Comparison of ENCODE assay signal across 12 mouse cellular contexts in genomic region chr7:19054777-19055076, GRCm38 (mm10). TPM values are rescaled to one million over a fixed set of nuclear protein-coding genes. Genes with fewer than 3 reads are reported as not detected.
DNase-seq lines count a peak whose midpoint lies in the region; ATAC-seq and TF ChIP-seq lines count a peak whose summit lies in the region.
"Had no signal": no experiment of that assay in that cellular context is flagged by ENCODE, and none has a peak within 500 bp of the region (broad histone marks: within the 10 kb centered on the region; RNA-seq: fewer than 3 reads in every experiment).

No protein-coding gene starts in this region.

- 62% methylated on average over 9 of the region's 9 CpGs for WGBS in intestine, embryonic 14.5 days
- 77% methylated on average over 9 of the region's 9 CpGs for WGBS in intestine, postnatal 0 days
- 68% methylated on average over 9 of the region's 9 CpGs for WGBS in forebrain, embryonic 10.5 days
- WGBS in hindbrain, postnatal 0 days, result 68% methylated on average over 9 of the region's 9 CpGs
- WGBS in neural tube, embryonic 12.5 days, result 65% methylated on average over 9 of the region's 9 CpGs

- H3K4me1 ChIP-seq in intestine, embryonic 14.5 days (replicated peaks; ENCODE audit: control insufficient read depth, insufficient read depth, low read length), result no peaks in the 10 kb centered on the region; the same call in 1 of the 2 replicates
- no peaks in the 10 kb centered on the region for H3K4me1 ChIP-seq in intestine, postnatal 0 days (replicated peaks; ENCODE audit: control insufficient read depth, insufficient read depth, low read length)
- peaks cover 14% of the 10 kb centered on the region for H3K4me1 ChIP-seq in forebrain, embryonic 10.5 days
- H3K4me1 ChIP-seq in hindbrain, postnatal 0 days (ENCODE audit: insufficient read depth, low read length), result no peaks in the 10 kb centered on the region
- H3K4me1 ChIP-seq in neural tube, embryonic 12.5 days, result peaks cover 11% of the 10 kb centered on the region

- H3K9ac ChIP-seq in intestine, embryonic 14.5 days (ENCODE audit: low read length), result no peak overlapping the region
- no peak overlapping the region for H3K9ac ChIP-seq in intestine, postnatal 0 days (ENCODE audit: low read depth, low read length)
- peak overlapping the region; percentile 22; the same call in 1 of the 2 replicates for H3K9ac ChIP-seq in hindbrain, postnatal 0 days (replicated peaks; ENCODE audit: low read length)
- 0 out of 2 replicates have a peak overlapping the region, but pooled peaks have one; percentile 29 for H3K9ac ChIP-seq in neural tube, embryonic 12.5 days

- H3K4me3 ChIP-seq in intestine, embryonic 14.5 days (ENCODE audit: low read depth, low read length), result no peak overlapping the region
- H3K4me3 ChIP-seq in intestine, postnatal 0 days (ENCODE audit: low read depth, low read length), result no peak overlapping the region
- H3K4me3 ChIP-seq in forebrain, embryonic 10.5 days, result peak overlapping the region; percentile 42
- H3K4me3 ChIP-seq in hindbrain, postnatal 0 days (ENCODE audit: low read length), result 0 out of 2 replicates have a peak overlapping the region, but pooled peaks have one; percentile 7
- peak overlapping the region; percentile 18; the same call in 1 of the 2 replicates for H3K4me3 ChIP-seq in neural tube, embryonic 12.5 days

- no peak for TF ChIP-seq CTCF in intestine, postnatal 0 days (IDR thresholded peaks at IDR 0.05; ENCODE audit: low read depth)
- no peak for TF ChIP-seq CTCF in hindbrain, postnatal 0 days (IDR thresholded peaks at IDR 0.05; ENCODE audit: low read depth)

- no peaks in the 10 kb centered on the region for H3K9me3 ChIP-seq in intestine, embryonic 14.5 days (ENCODE audit: control insufficient read depth, low read length)
- H3K9me3 ChIP-seq in intestine, postnatal 0 days (ENCODE audit: control insufficient read depth), result no peaks in the 10 kb centered on the region
- H3K9me3 ChIP-seq in forebrain, embryonic 10.5 days, result no peaks in the 10 kb centered on the region; the same call in 1 of the 2 replicates
- H3K9me3 ChIP-seq in hindbrain, postnatal 0 days (ENCODE audit: low read length), result no peaks in the 10 kb centered on the region
- no peaks in the 10 kb centered on the region for H3K9me3 ChIP-seq in neural tube, embryonic 12.5 days

- H3K36me3 ChIP-seq in intestine, embryonic 14.5 days (ENCODE audit: control insufficient read depth, insufficient read depth, low read length), result peaks cover 38% of the 10 kb centered on the region
- peaks cover 37% of the 10 kb centered on the region for H3K36me3 ChIP-seq in intestine, postnatal 0 days (ENCODE audit: control insufficient read depth, insufficient read depth)
- peaks cover 63% of the 10 kb centered on the region for H3K36me3 ChIP-seq in forebrain, embryonic 10.5 days (replicated peaks)
- H3K36me3 ChIP-seq in hindbrain, postnatal 0 days (ENCODE audit: insufficient read depth, low read length), result peaks cover 13% of the 10 kb centered on the region
- peaks cover 31% of the 10 kb centered on the region for H3K36me3 ChIP-seq in neural tube, embryonic 12.5 days

- no peak for ATAC-seq in intestine, embryonic 14.5 days (replicated peaks; ENCODE audit: low FRiP score, low TSS enrichment, low read depth)
- ATAC-seq in intestine, postnatal 0 days, result no peak
- peak; percentile 43 for ATAC-seq in hindbrain, postnatal 0 days
- no peak for ATAC-seq in neural tube, embryonic 12.5 days (ENCODE audit: low FRiP score, low read depth)
- ATAC-seq in erythroid progenitor cell, adult 5-6 weeks (replicated peaks; ENCODE audit: low FRiP score, poor library complexity, severe bottlenecking), result no peak

- DNase-seq in intestine, embryonic 14.5 days (ENCODE audit: low spot score), result no peak
- DNase-seq in forebrain, embryonic 10.5 days (ENCODE audit: extremely low spot score, low spot score), result no peak
- DNase-seq in hindbrain, postnatal 0 days (ENCODE audit: low spot score), result no peak
- no peak for DNase-seq in right cerebral cortex, postnatal 14 days
- no peak for DNase-seq in urinary bladder, adult 2 months (ENCODE audit: low spot score)
- DNase-seq: lung, postnatal 36 days had no signal

- H3K27ac ChIP-seq in intestine, embryonic 14.5 days (ENCODE audit: low read depth), result no peak overlapping the region
- H3K27ac ChIP-seq in intestine, postnatal 0 days (ENCODE audit: low read depth, low read length), result no peak overlapping the region
- H3K27ac ChIP-seq in forebrain, embryonic 10.5 days, result peak overlapping the region; percentile 67; the same call in 1 of the 2 replicates
- no peak overlapping the region for H3K27ac ChIP-seq in hindbrain, postnatal 0 days
- H3K27ac ChIP-seq in neural tube, embryonic 12.5 days, result no peak overlapping the region

- H3K27me3 ChIP-seq in intestine, embryonic 14.5 days (replicated peaks; ENCODE audit: control insufficient read depth, insufficient read depth, low read length), result no peaks in the 10 kb centered on the region
- H3K27me3 ChIP-seq in intestine, postnatal 0 days (replicated peaks; ENCODE audit: control insufficient read depth, insufficient read depth, low read length), result no peaks in the 10 kb centered on the region
- H3K27me3 ChIP-seq in forebrain, embryonic 10.5 days (ENCODE audit: poor library complexity, severe bottlenecking), result no peaks in the 10 kb centered on the region
- H3K27me3 ChIP-seq in hindbrain, postnatal 0 days (ENCODE audit: insufficient read depth, low read length), result no peaks in the 10 kb centered on the region
- H3K27me3 ChIP-seq in neural tube, embryonic 12.5 days (replicated peaks), result no peaks in the 10 kb centered on the region

- peak overlapping the region; percentile 28 for H3K4me2 ChIP-seq in intestine, embryonic 14.5 days (ENCODE audit: low read length)
- no peak overlapping the region for H3K4me2 ChIP-seq in intestine, postnatal 0 days (replicated peaks; ENCODE audit: low read depth)
- H3K4me2 ChIP-seq in hindbrain, postnatal 0 days (ENCODE audit: low read depth, low read length), result peak overlapping the region; percentile 50
- peak overlapping the region; percentile 59 for H3K4me2 ChIP-seq in neural tube, embryonic 12.5 days (replicated peaks)

RNA-seq across cellular contexts. Expression of gene Rsph6a, which starts 0.2 kb away (rescaled TPM):
- polyA plus RNA-seq in intestine, embryonic 14.5 days (2014; fragmentation: Nextera tagmentation; extraction: Ambion mirVana), result not detected in 2 replicates
- polyA plus RNA-seq in intestine, postnatal 0 days (2015; fragmentation: Nextera tagmentation; extraction: Ambion mirVana), result not detected in 2 replicates
- not detected in 2 replicates for polyA plus RNA-seq in forebrain, embryonic 10.5 days (2016; fragmentation: Nextera tagmentation; extraction: Ambion mirVana)
- not detected in 2 replicates for total RNA-seq in hindbrain, postnatal 0 days (2014; rRNA removed)
- 0.19 and 0.44 TPM in 2 replicates for polyA plus RNA-seq in hindbrain, postnatal 0 days (2015; fragmentation: Nextera tagmentation; extraction: Ambion mirVana)
- polyA plus RNA-seq in neural tube, embryonic 12.5 days (2016; fragmentation: Nextera tagmentation; extraction: Ambion mirVana), result not detected in 2 replicates
- total RNA-seq in erythroid progenitor cell, adult 5-6 weeks (2015; ENCODE audit: low replicate concordance), result not detected in 2 replicates
- total RNA-seq in erythroid progenitor cell, adult 5-6 weeks (2017; ENCODE audit: low replicate concordance), result not detected in 2 replicates
- 0.03 TPM in 1 of 2 replicates, not detected in the other for polyA plus RNA-seq in urinary bladder, adult 2 months (2012; rRNA removed)
- total RNA-seq: heart, adult 8-10 months had no signal
- polyA plus RNA-seq: embryonic facial prominence, embryonic 11.5 days had no signal

RNA-seq across cellular contexts. Expression of gene Dmwd, which starts 21.3 kb away (rescaled TPM):
- polyA plus RNA-seq in intestine, embryonic 14.5 days (2014; fragmentation: Nextera tagmentation; extraction: Ambion mirVana), result 15.8 and 16.0 TPM in 2 replicates
- 4.7 and 5.4 TPM in 2 replicates for polyA plus RNA-seq in intestine, postnatal 0 days (2015; fragmentation: Nextera tagmentation; extraction: Ambion mirVana)
- polyA plus RNA-seq in forebrain, embryonic 10.5 days (2016; fragmentation: Nextera tagmentation; extraction: Ambion mirVana), result 14.4 and 16.3 TPM in 2 replicates
- 145 and 151 TPM in 2 replicates for total RNA-seq in hindbrain, postnatal 0 days (2014; rRNA removed)
- polyA plus RNA-seq in hindbrain, postnatal 0 days (2015; fragmentation: Nextera tagmentation; extraction: Ambion mirVana), result 28.9 and 30.9 TPM in 2 replicates
- 29.6 and 30.7 TPM in 2 replicates for polyA plus RNA-seq in neural tube, embryonic 12.5 days (2016; fragmentation: Nextera tagmentation; extraction: Ambion mirVana)
- 17.7 and 33.1 TPM in 2 replicates for total RNA-seq in erythroid progenitor cell, adult 5-6 weeks (2015; ENCODE audit: low replicate concordance)
- total RNA-seq in erythroid progenitor cell, adult 5-6 weeks (2017; ENCODE audit: low replicate concordance), result 13.1 and 19.4 TPM in 2 replicates
- polyA plus RNA-seq in urinary bladder, adult 2 months (2012; rRNA removed), result 44.9 and 46.4 TPM in 2 replicates

RNA-seq across cellular contexts. Expression of gene Dmpk, which starts 28.9 kb away (rescaled TPM):
- polyA plus RNA-seq in intestine, embryonic 14.5 days (2014; fragmentation: Nextera tagmentation; extraction: Ambion mirVana), result 57.4 and 60.0 TPM in 2 replicates
- polyA plus RNA-seq in intestine, postnatal 0 days (2015; fragmentation: Nextera tagmentation; extraction: Ambion mirVana), result 50.8 and 60.4 TPM in 2 replicates
- 8.3 and 9.1 TPM in 2 replicates for polyA plus RNA-seq in forebrain, embryonic 10.5 days (2016; fragmentation: Nextera tagmentation; extraction: Ambion mirVana)
- total RNA-seq in hindbrain, postnatal 0 days (2014; rRNA removed), result 19.5 and 27.8 TPM in 2 replicates
- 4.8 and 5.6 TPM in 2 replicates for polyA plus RNA-seq in hindbrain, postnatal 0 days (2015; fragmentation: Nextera tagmentation; extraction: Ambion mirVana)
- 13.7 and 18.2 TPM in 2 replicates for polyA plus RNA-seq in neural tube, embryonic 12.5 days (2016; fragmentation: Nextera tagmentation; extraction: Ambion mirVana)
- 15.9 and 18.4 TPM in 2 replicates for total RNA-seq in erythroid progenitor cell, adult 5-6 weeks (2015; ENCODE audit: low replicate concordance)
- total RNA-seq in erythroid progenitor cell, adult 5-6 weeks (2017; ENCODE audit: low replicate concordance), result 4.2 and 5.0 TPM in 2 replicates
- polyA plus RNA-seq in urinary bladder, adult 2 months (2012; rRNA removed), result 525 and 848 TPM in 2 replicates

RNA-seq across cellular contexts. Expression of gene Sympk, which starts 30.6 kb away (rescaled TPM):
- 23.9 and 26.1 TPM in 2 replicates for polyA plus RNA-seq in intestine, embryonic 14.5 days (2014; fragmentation: Nextera tagmentation; extraction: Ambion mirVana)
- polyA plus RNA-seq in intestine, postnatal 0 days (2015; fragmentation: Nextera tagmentation; extraction: Ambion mirVana), result 8.9 and 9.1 TPM in 2 replicates
- polyA plus RNA-seq in forebrain, embryonic 10.5 days (2016; fragmentation: Nextera tagmentation; extraction: Ambion mirVana), result 41.2 and 46.3 TPM in 2 replicates
- 85.4 and 88.0 TPM in 2 replicates for total RNA-seq in hindbrain, postnatal 0 days (2014; rRNA removed)
- polyA plus RNA-seq in hindbrain, postnatal 0 days (2015; fragmentation: Nextera tagmentation; extraction: Ambion mirVana), result 19.2 TPM in 2 replicates
- 46.9 and 47.3 TPM in 2 replicates for polyA plus RNA-seq in neural tube, embryonic 12.5 days (2016; fragmentation: Nextera tagmentation; extraction: Ambion mirVana)
- total RNA-seq in erythroid progenitor cell, adult 5-6 weeks (2015; ENCODE audit: low replicate concordance), result 42.8 and 51.5 TPM in 2 replicates
- 37.7 and 52.8 TPM in 2 replicates for total RNA-seq in erythroid progenitor cell, adult 5-6 weeks (2017; ENCODE audit: low replicate concordance)
- polyA plus RNA-seq in urinary bladder, adult 2 months (2012; rRNA removed), result 35.0 and 43.7 TPM in 2 replicates

RNA-seq across cellular contexts. Expression of gene Foxa3, which starts 31.4 kb away (rescaled TPM):
- polyA plus RNA-seq in intestine, embryonic 14.5 days (2014; fragmentation: Nextera tagmentation; extraction: Ambion mirVana), result 21.6 and 21.9 TPM in 2 replicates
- 11.8 and 12.4 TPM in 2 replicates for polyA plus RNA-seq in intestine, postnatal 0 days (2015; fragmentation: Nextera tagmentation; extraction: Ambion mirVana)
- polyA plus RNA-seq in forebrain, embryonic 10.5 days (2016; fragmentation: Nextera tagmentation; extraction: Ambion mirVana), result not detected in 2 replicates
- not detected in 2 replicates for total RNA-seq in hindbrain, postnatal 0 days (2014; rRNA removed)
- polyA plus RNA-seq in hindbrain, postnatal 0 days (2015; fragmentation: Nextera tagmentation; extraction: Ambion mirVana), result not detected in 2 replicates
- 0.09 and 0.19 TPM in 2 replicates for polyA plus RNA-seq in neural tube, embryonic 12.5 days (2016; fragmentation: Nextera tagmentation; extraction: Ambion mirVana)
- total RNA-seq in erythroid progenitor cell, adult 5-6 weeks (2015; ENCODE audit: low replicate concordance), result not detected in 2 replicates
- total RNA-seq in erythroid progenitor cell, adult 5-6 weeks (2017; ENCODE audit: low replicate concordance), result not detected in 2 replicates
- polyA plus RNA-seq in urinary bladder, adult 2 months (2012; rRNA removed), result 0.04 TPM in 1 of 2 replicates, not detected in the other
- total RNA-seq: heart, adult 8-10 months; layer of hippocampus, postnatal 25 days had no signal
- polyA plus RNA-seq: embryonic facial prominence, embryonic 11.5 days had no signal

Comparison
In these comparisons a context has a peak if more than half of its experiments do, and no peak if none do; other contexts are left out.
1. H3K4me3 ChIP-seq: peak in forebrain, embryonic 10.5 days (single experiment), hindbrain, postnatal 0 days (single experiment) and neural tube, embryonic 12.5 days (single experiment); none in intestine, embryonic 14.5 days (single experiment) and intestine, postnatal 0 days (single experiment).
2. H3K9ac ChIP-seq: peak in hindbrain, postnatal 0 days (single experiment) and neural tube, embryonic 12.5 days (single experiment); none in intestine, embryonic 14.5 days (single experiment) and intestine, postnatal 0 days (single experiment).